Mouse (Mus musculus) embryonic facial prominence, embryonic 11.5 days (tissue): ENCODE measurements at regions not wholly inside any gene's neighbourhood (a gene's known extent, or its start where the extent isn't known, plus 50 kb on each side); places are given as distances from the start of the nearest gene placed in this dataset.
"Not testable (repeated sequence)": the region's sequence is repeated elsewhere in the genome, so short reads cannot be mapped to it uniquely, and the experiment has no call there.

Experiments used
- ATAC-seq: fragments of 200-750 bp; cut with Nextera tagmentation; replicated peaks from 2 replicates; pipeline ENCODE4 v1.8.0; 2017; ENCODE audit warnings: low read depth; ENCODE audit not compliant: insufficient number of reproducible peaks, low FRiP score, low TSS enrichment
- DNase-seq: peaks from one replicate; pipeline ENCODE4 v3.0.0-alpha.2; 2015; ENCODE audit warnings: low spot score
- H3K27ac ChIP-seq: fragments of 300-500 bp; sonication (generic); replicated peaks from 2 replicates; pipeline ENCODE4 v1.5.1; 2014; ENCODE audit warnings: mild to moderate bottlenecking, low read depth, low read length, control low read depth
- H3K27me3 ChIP-seq: fragments of 300-500 bp; sonication (generic); 2 replicates; pipeline ENCODE4 v1.6.1; 2014; ENCODE audit warnings: mild to moderate bottlenecking, low read length, moderate library complexity, mixed read lengths; ENCODE audit not compliant: control insufficient read depth, insufficient read depth
- H3K36me3 ChIP-seq: fragments of 300-500 bp; sonication (generic); replicated peaks from 2 replicates; pipeline ENCODE4 v1.6.1; 2014; ENCODE audit warnings: low read depth, mild to moderate bottlenecking, low read length, moderate library complexity, mixed read lengths; ENCODE audit not compliant: control insufficient read depth, insufficient read depth
- H3K4me1 ChIP-seq: fragments of 300-500 bp; sonication (generic); 2 replicates; pipeline ENCODE4 v1.6.1; 2014; ENCODE audit warnings: low read length, mixed read lengths; ENCODE audit not compliant: control insufficient read depth, insufficient read depth
- H3K4me2 ChIP-seq: fragments of 300-500 bp; sonication (generic); 2 replicates; pipeline ENCODE4 v1.6.1; 2014; ENCODE audit warnings: low read depth, mild to moderate bottlenecking, control low read depth, low read length, moderate library complexity
- H3K4me3 ChIP-seq: fragments of 300-500 bp; sonication (generic); 2 replicates; pipeline ENCODE4 v1.5.1; 2014; ENCODE audit warnings: low read depth, low read length, control low read depth
- H3K9ac ChIP-seq: fragments of 300-500 bp; sonication (generic); replicated peaks from 2 replicates; pipeline ENCODE4 v1.6.1; 2014; ENCODE audit warnings: mild to moderate bottlenecking, control low read depth, low read length
- H3K9me3 ChIP-seq: fragments of 300-500 bp; sonication (generic); replicated peaks from 2 replicates; pipeline ENCODE4 v1.6.1; 2016; ENCODE audit warnings: mild to moderate bottlenecking, low read length, inconsistent platforms, mixed read lengths; ENCODE audit not compliant: control insufficient read depth
- WGBS: fragments of 180-500 bp; shearing (Covaris S2); extraction: QIAGEN DNeasy Blood & Tissue Kit; methylation state at CpG from one replicate; pipeline ENCODE4 v1.1.7; 2014; 5-methylcytosine and 5-hydroxymethylcytosine counted together

DNA sequence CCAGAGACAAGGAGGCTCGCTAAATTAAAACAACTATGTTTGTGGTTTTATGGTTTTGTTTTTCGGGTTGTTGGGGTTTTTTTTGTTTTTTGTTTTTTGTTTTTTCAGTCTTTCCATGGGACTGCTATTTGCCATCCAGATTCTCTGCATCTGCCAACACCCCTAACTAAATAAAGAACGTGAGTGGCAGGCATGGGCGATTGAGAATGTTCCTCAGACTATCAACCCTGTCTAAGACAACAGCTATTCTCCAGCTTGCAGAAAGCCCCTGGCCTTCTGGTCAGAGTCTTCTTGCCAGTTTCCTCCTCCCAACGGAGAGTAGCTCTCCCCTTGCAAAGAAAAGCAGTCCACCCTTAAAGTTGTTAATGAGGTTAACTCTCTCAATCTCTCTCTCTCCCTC, 123.2 kb downstream of the Sptssa start:
- Histone ChIP-seq H3K4me3 (no peak overlapping the region), H3K9ac (no peak overlapping the region), H3K9me3 (no peaks in the 10 kb centered on the region), H3K4me1 (no peaks in the 10 kb centered on the region), H3K27me3 (no peaks in the 10 kb centered on the region), H3K4me2 (no peak overlapping the region), H3K27ac (no peak overlapping the region), H3K36me3 (no peaks in the 10 kb centered on the region)
- 50% methylated on average over 5 of the region's 5 CpGs for WGBS
- no peak for DNase-seq
- no peak for ATAC-seq

DNA sequence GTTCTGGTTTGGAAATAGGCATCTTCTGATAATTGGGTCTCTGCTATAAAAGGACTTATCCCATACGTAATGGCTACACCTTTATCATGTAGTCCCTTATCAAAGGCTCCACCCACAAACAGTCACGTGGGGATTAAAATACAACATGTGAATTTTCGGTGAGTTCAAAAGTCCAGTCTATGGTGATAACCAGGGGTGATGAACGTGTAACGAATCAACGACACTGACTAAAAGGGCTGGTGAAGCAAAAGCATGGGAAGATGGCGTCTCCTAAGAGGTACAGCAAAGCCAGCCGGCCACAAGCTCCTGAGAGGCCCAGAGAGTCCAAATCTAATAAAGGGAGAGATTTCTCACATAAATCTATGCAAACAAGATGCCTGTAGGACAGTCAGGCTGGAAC, 124.3 kb downstream of the Sptssa start:
- Histone ChIP-seq H3K4me3 (no peak overlapping the region), H3K27ac (no peak overlapping the region), H3K9ac (no peak overlapping the region), H3K4me2 (no peak overlapping the region), H3K9me3 (no peaks in the 10 kb centered on the region), H3K4me1 (no peaks in the 10 kb centered on the region), H3K36me3 (no peaks in the 10 kb centered on the region), H3K27me3 (no peaks in the 10 kb centered on the region)
- DNase-seq (no peak), ATAC-seq (no peak)
- 89% methylated on average over 8 of the region's 8 CpGs for WGBS

GRCm38 (mm10) chr12:54528046-54528445, 128.3 kb downstream of the Sptssa start:
- no peaks in the 10 kb centered on the region for H3K36me3 ChIP-seq
- no peaks in the 10 kb centered on the region for H3K27me3 ChIP-seq
- H3K9ac ChIP-seq, result no peak overlapping the region
- no peak overlapping the region for H3K4me3 ChIP-seq
- H3K27ac ChIP-seq, result no peak overlapping the region
- no peaks in the 10 kb centered on the region for H3K4me1 ChIP-seq
- H3K4me2 ChIP-seq, result no peak overlapping the region
- no peaks in the 10 kb centered on the region for H3K9me3 ChIP-seq
- ATAC-seq (no peak), DNase-seq (no peak)

DNA sequence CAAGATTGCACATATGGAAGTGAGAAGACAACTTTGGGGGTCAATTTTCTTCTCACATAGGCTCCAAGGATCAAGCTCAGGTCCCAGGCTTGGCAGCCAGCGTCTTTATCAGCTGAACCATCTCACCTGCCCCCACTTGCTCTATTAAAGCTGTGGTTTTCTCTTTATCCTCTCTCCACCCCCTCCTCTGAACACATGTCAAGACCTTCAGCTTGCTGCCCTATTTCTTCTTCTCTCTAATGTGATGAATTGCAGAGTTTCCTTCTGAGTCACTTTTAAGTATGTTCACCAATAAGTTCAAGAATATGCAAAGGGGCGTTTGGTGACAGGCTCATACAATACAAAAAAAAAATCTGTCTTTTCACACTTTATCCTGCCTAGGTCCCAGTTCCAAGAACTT, 128.8 kb downstream of the Sptssa start:
- Histone ChIP-seq H3K27me3 (no peaks in the 10 kb centered on the region), H3K4me1 (no peaks in the 10 kb centered on the region), H3K36me3 (no peaks in the 10 kb centered on the region), H3K9ac (no peak overlapping the region), H3K4me2 (no peak overlapping the region), H3K4me3 (no peak overlapping the region), H3K27ac (no peak overlapping the region), H3K9me3 (no peaks in the 10 kb centered on the region)
- no peak for ATAC-seq
- no peak for DNase-seq
- 81% methylated on average over 2 of the region's 2 CpGs for WGBS

- Histone ChIP-seq H3K4me2 (no peak overlapping the region), H3K9ac (no peak overlapping the region), H3K27me3 (no peaks in the 10 kb centered on the region), H3K4me3 (no peak overlapping the region), H3K9me3 (no peaks in the 10 kb centered on the region), H3K36me3 (no peaks in the 10 kb centered on the region), H3K27ac (no peak overlapping the region), H3K4me1 (no peaks in the 10 kb centered on the region)
- WGBS, result 52% methylated on average over 4 of the region's 4 CpGs
- no peak for ATAC-seq
- DNase-seq, result no peak
Measured at GRCm38 (mm10) chr12:54520406-54520805, 136.0 kb downstream of the Sptssa start.

- no peak overlapping the region for H3K4me3 ChIP-seq
- no peak overlapping the region for H3K4me2 ChIP-seq
- H3K4me1 ChIP-seq, result no peaks in the 10 kb centered on the region
- no peak for DNase-seq
- H3K36me3 ChIP-seq, result no peaks in the 10 kb centered on the region
- no peak overlapping the region for H3K9ac ChIP-seq
- no peak for ATAC-seq
- no peaks in the 10 kb centered on the region for H3K9me3 ChIP-seq
- WGBS, result 77% methylated on average over 3 of the region's 3 CpGs
- H3K27ac ChIP-seq, result no peak overlapping the region
- no peaks in the 10 kb centered on the region for H3K27me3 ChIP-seq
Measured at GRCm38 (mm10) chr12:54519370-54519769, 137.0 kb downstream of the Sptssa start.

DNA sequence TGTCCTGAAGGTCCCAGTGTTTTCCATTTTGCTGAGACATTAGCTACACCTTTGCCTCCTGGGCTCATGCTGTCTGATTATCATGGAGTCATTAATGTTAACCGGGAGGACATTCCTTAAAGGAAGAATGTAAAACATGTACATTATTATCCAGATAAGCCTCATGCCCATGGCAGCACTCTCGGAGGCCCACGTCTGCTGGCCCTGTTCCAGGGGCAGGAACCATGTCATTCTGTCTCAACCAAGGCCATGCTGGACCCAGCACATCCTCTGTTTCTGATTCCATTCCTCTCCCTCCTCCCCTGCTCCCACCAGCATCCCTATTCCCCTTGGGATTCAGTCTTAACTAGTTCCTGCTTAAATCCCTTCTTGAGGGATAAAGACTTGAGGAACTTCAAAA, 139.1 kb downstream of the Sptssa start:
- WGBS, result 68% methylated on average over 3 of the region's 3 CpGs
- no peak overlapping the region for H3K4me2 ChIP-seq
- DNase-seq, result no peak

DNA sequence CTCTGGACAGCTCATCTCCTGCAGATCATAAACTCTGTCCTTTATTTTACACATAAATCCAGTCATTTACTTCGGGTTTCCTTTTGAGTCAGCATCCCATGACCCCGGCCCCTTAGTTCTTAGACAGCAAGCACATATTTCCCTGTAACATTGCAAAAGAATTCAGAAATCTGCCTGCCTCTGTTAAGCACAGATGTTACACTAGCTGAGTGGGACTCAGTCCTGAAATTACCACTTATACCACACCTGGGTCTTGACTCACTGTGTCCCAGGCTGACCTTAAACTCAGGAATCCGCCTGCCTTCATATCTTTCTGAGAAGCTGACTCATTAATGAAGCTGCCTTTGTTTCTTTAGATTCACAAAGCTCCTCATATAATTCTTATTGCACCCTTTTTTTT, 139.9 kb downstream of the Sptssa start:
- no peak overlapping the region for H3K4me2 ChIP-seq
- WGBS, result 87% methylated on average over 3 of the region's 3 CpGs
- ATAC-seq, result no peak
- no peaks in the 10 kb centered on the region for H3K4me1 ChIP-seq
- H3K9me3 ChIP-seq, result no peaks in the 10 kb centered on the region
- no peaks in the 10 kb centered on the region for H3K36me3 ChIP-seq
- DNase-seq, result no peak
- no peaks in the 10 kb centered on the region for H3K27me3 ChIP-seq
- H3K27ac ChIP-seq, result no peak overlapping the region
- no peak overlapping the region for H3K4me3 ChIP-seq
- H3K9ac ChIP-seq, result no peak overlapping the region

More for the DNA sequence above, 139.1 kb downstream of the Sptssa start:
- Histone ChIP-seq H3K9ac (no peak overlapping the region), H3K27me3 (no peaks in the 10 kb centered on the region), H3K4me3 (no peak overlapping the region), H3K36me3 (no peaks in the 10 kb centered on the region), H3K4me1 (no peaks in the 10 kb centered on the region), H3K27ac (no peak overlapping the region), H3K9me3 (no peaks in the 10 kb centered on the region)
- no peak for ATAC-seq

DNA sequence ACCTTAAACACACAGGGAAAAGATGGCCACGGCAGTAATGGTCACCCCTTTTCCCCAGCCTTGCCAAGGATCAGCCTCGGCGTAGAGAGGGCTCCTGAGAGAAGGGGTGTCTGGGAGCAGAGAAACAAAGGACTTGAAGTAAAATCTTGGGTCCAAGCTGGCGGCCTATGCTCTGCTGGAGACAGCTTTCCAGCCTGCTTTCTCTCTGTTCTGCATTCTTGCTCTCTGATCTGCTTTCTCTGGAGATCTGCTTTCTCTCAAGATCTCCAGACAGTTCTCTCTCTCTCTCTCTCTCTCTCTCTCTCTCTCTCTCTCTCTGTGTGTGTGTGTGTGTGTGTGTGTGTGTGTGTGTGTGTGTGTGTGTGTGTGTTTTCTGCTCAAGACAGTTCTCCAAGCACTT, 140.3 kb downstream of the Sptssa start:
- H3K36me3 ChIP-seq, DNase-seq, H3K4me1 ChIP-seq, ATAC-seq, H3K4me2 ChIP-seq, H3K9ac ChIP-seq, H3K27me3 ChIP-seq, H3K27ac ChIP-seq, H3K4me3 ChIP-seq, H3K9me3 ChIP-seq: not testable (repeated sequence)
- 67% methylated on average over 4 of the region's 4 CpGs for WGBS
